Mouse (Mus musculus) embryonic facial prominence, embryonic 15.5 days (tissue): ENCODE data around the gene Ankra2. TPM values are rescaled to one million over a fixed set of nuclear protein-coding genes. Genes with fewer than 3 reads are reported as not detected.

ENCODE experiments used
- ATAC-seq: fragments of 200-750 bp; cut with Nextera tagmentation; 2 replicates; pipeline ENCODE4 v1.8.0; 2017; ENCODE audit warnings: low read depth, moderate TSS enrichment; ENCODE audit not compliant: insufficient number of reproducible peaks, low FRiP score, low TSS enrichment
- H3K27ac ChIP-seq: fragments of 300-500 bp; sonication (generic); replicated peaks from 2 replicates; pipeline ENCODE4 v1.5.1; 2015; ENCODE audit warnings: mild to moderate bottlenecking, inconsistent platforms
- H3K27me3 ChIP-seq: fragments of 300-500 bp; sonication (generic); 2 replicates; pipeline ENCODE4 v1.6.1; 2015; ENCODE audit warnings: inconsistent platforms
- H3K36me3 ChIP-seq: fragments of 300-500 bp; sonication (generic); 2 replicates; pipeline ENCODE4 v1.6.1; 2015; ENCODE audit warnings: mild to moderate bottlenecking, inconsistent platforms
- H3K4me1 ChIP-seq: fragments of 300-500 bp; sonication (generic); 2 replicates; pipeline ENCODE4 v1.6.1; 2015; ENCODE audit warnings: inconsistent platforms
- H3K4me2 ChIP-seq: fragments of 300-500 bp; sonication (generic); replicated peaks from 2 replicates; pipeline ENCODE4 v1.6.1; 2015; ENCODE audit warnings: mild to moderate bottlenecking, inconsistent platforms
- H3K4me3 ChIP-seq: fragments of 300-500 bp; sonication (generic); replicated peaks from 2 replicates; pipeline ENCODE4 v1.5.1; 2015; ENCODE audit warnings: mild to moderate bottlenecking, inconsistent platforms
- H3K9ac ChIP-seq: fragments of 300-500 bp; sonication (generic); 2 replicates; pipeline ENCODE4 v1.6.1; 2015; ENCODE audit warnings: inconsistent platforms
- H3K9me3 ChIP-seq: fragments of 300-500 bp; sonication (generic); replicated peaks from 2 replicates; pipeline ENCODE4 v1.6.1; 2016; ENCODE audit warnings: inconsistent platforms
- WGBS: fragments of 180-500 bp; shearing (Covaris S2); methylation state at CpG from one replicate; pipeline ENCODE4 v1.1.7; 2015; 5-methylcytosine and 5-hydroxymethylcytosine counted together
- polyA plus RNA-seq: library from polyadenylated mRNA; unstranded; fragments of >200 nt; fragmentation: Nextera tagmentation; extraction: Ambion mirVana; gene quantifications from 2 replicates; pipeline ENCODE4 v1.2.1, GENCODE M21; 2015

Ankra2 gene
- polyA plus RNA-seq, 1 experiment from 2014 or later: 25.7 TPM

DNA sequence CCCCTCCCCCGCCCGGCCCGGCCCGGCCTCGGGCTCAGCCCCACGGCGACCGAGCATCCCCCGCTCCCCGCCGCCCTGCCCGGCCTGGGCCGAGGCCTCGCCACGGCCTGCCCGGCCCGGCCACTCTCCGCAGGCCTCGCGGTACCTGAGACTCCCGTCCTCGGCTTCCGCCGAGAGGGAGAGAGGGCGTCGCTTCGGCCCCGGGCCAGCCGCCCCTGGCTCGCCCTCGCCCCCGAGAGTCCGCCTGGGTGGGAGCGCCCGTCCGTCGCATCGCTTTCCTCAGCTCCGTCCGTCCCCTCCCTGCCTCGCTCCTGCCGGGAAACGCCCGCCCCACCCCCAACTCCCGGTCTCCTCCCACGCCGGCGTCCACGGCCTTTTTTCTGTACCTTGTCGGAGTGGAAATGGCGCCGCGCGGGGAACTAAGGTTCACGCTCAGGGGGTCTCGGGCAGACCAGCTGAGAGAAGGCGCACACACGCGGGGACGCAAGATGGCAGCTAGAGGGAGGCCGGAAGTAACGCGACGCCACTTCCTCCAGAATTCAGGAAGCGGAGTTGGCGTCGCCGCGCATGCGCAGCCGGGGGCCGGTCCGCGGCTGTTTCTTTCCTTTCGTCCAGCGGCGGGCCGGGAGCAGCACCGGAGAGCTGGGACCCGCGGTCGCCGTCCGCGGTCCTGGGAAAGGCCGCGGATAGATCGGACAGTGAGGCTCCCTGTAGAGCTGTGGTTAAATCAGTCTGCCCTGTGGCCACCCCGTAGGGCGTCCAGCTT is 53.8 kb downstream of the Ankra2 start, which contains the start of gene Btf3:
Gene Btf3 (minus strand): TSS at position 527 of the 766 bp plus-strand sequence.
- Histone ChIP-seq H3K9me3 (no peaks in the 10 kb centered on the region), H3K4me2 (peak within 1 kb of the TSS; percentile 71), H3K9ac (peak within 1 kb of the TSS; percentile 98), H3K36me3 (peaks cover 19% of the 10 kb centered on the region), H3K4me3 (peak within 1 kb of the TSS; percentile 84), H3K4me1 (peaks cover 16% of the 10 kb centered on the region), H3K27me3 (no peaks in the 10 kb centered on the region), H3K27ac (peak within 1 kb of the TSS; percentile 92)
- under 1% methylated on average over 87 of the region's 90 CpGs for WGBS
- ATAC-seq: peak; percentile 89

DNA sequence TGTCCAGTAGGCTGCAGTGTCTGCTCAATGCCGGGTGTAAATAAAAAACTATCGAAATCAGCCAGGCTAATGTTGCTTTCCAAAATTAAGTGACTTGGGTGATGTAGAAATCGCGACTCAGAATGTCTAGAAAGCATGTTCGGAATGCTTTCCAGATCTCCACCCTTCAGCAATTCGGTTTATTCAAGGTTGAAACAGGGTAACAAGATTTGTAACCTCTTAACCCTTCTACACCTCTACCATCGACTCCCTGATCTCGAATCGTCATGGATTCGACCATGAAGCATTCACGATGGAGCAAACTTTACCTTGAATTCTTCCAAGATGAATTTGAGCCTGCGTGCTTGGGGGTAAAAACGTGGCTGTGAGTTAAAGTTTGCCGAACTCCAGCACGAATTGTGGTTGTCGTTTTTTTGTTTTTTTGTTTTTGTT is 54.4 kb downstream of the Ankra2 start:
- no peak; the same call in 1 of the 2 replicates for ATAC-seq
- WGBS: 2% methylated on average over 16 of the region's 16 CpGs
- Histone ChIP-seq H3K9me3 (no peaks in the 10 kb centered on the region), H3K4me2 (peak overlapping the region; percentile 71), H3K36me3 (peaks cover 13% of the 10 kb centered on the region; the same call in 1 of the 2 replicates), H3K27me3 (no peaks in the 10 kb centered on the region), H3K4me3 (peak overlapping the region; percentile 84), H3K4me1 (peaks cover 16% of the 10 kb centered on the region), H3K27ac (peak overlapping the region; percentile 92), H3K9ac (peak overlapping the region; percentile 98)

DNA sequence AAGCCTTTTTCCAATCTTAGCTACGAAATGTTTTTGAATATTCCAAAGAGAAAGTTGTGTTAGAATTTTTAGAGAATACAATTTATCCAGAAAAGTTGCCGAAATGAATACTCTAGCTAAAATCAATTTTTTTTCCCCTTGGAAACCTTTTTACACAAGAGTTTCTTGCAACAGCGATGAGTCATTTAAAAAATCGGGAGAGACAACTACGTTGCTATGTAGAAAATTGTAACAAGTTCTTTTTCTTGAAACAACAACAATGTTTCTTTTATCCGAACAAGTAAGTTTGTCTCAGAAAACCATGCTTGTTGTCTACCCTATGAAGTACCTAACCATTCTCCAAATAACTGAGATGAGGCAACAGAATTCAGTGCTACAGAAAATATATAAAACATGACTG is 55.0 kb downstream of the Ankra2 start:
- no peak for ATAC-seq
- Histone ChIP-seq H3K27ac (no peak overlapping the region), H3K9me3 (no peaks in the 10 kb centered on the region), H3K9ac (no peak overlapping the region), H3K27me3 (no peaks in the 10 kb centered on the region), H3K4me2 (no peak overlapping the region), H3K4me3 (no peak overlapping the region), H3K4me1 (peaks cover 16% of the 10 kb centered on the region), H3K36me3 (peaks cover 10% of the 10 kb centered on the region; the same call in 1 of the 2 replicates)
- 83% methylated on average over 6 of the region's 6 CpGs for WGBS

Other genes with a start within 250 kb of the Ankra2 start
- gene Arhgef28, start 56.6 kb upstream of the Ankra2 start, polyA plus RNA-seq: 14.7 and 15.4 TPM in 2 replicates
- 25.9 and 27.0 TPM in 2 replicates for gene Utp15, start within 50 bp of the Ankra2 start, polyA plus RNA-seq
- 1.0 and 1.5 TPM in 2 replicates for gene Gm21976, start 16.8 kb downstream of the Ankra2 start, polyA plus RNA-seq
- gene Btf3, start 53.9 kb downstream of the Ankra2 start, polyA plus RNA-seq: 628 and 630 TPM in 2 replicates
- 3.0 and 3.1 TPM in 2 replicates for gene Foxd1, start 91.2 kb downstream of the Ankra2 start, polyA plus RNA-seq
- 2.2 and 3.9 TPM in 2 replicates for gene Gm10320, start 228.9 kb downstream of the Ankra2 start, polyA plus RNA-seq